Mouse (Mus musculus) kidney, adult 2 months (tissue): ENCODE measurements around the gene Zmynd11. TPM values are rescaled to one million over a fixed set of nuclear protein-coding genes. Genes with fewer than 3 reads are reported as not detected.

ENCODE experiments used
- DNase-seq: peaks from one replicate; pipeline ENCODE4 v3.0.0; 2021
- H3K27ac ChIP-seq: fragments of 200-500 bp; 2 replicates; pipeline ENCODE4 v1.5.1; 2012; ENCODE audit warnings: low read depth, low read length, control low read depth, inconsistent platforms; ENCODE audit not compliant: insufficient read depth
- H3K27me3 ChIP-seq: fragments of 200-500 bp; replicated peaks from 2 replicates; pipeline ENCODE4 v1.6.1; 2012; ENCODE audit warnings: mild to moderate bottlenecking, moderate library complexity, low read length, inconsistent platforms; ENCODE audit not compliant: control insufficient read depth, insufficient read depth
- H3K36me3 ChIP-seq: fragments of 200-500 bp; 2 replicates; pipeline ENCODE4 v1.6.1; 2012; ENCODE audit warnings: mild to moderate bottlenecking, moderate library complexity, low read length, inconsistent platforms; ENCODE audit not compliant: control insufficient read depth, insufficient read depth
- H3K4me1 ChIP-seq: fragments of 200-500 bp; 2 replicates; pipeline ENCODE4 v1.6.1; 2011; ENCODE audit warnings: low read length; ENCODE audit not compliant: control insufficient read depth, insufficient read depth
- H3K4me3 ChIP-seq: fragments of 200-500 bp; 2 replicates; pipeline ENCODE4 v1.5.1; 2011; ENCODE audit warnings: mild to moderate bottlenecking, low read depth, low read length, control low read depth; ENCODE audit not compliant: insufficient read depth
- CTCF ChIP-seq: fragments of 200-500 bp; conservative IDR thresholded peaks from 2 replicates; pipeline ENCODE4 v1.5.1; 2011; ENCODE audit warnings: low read depth, mild to moderate bottlenecking, control low read depth, low read length, moderate library complexity, mixed read lengths; ENCODE audit not compliant: insufficient read depth, insufficient read length
- POLR2A ChIP-seq: fragments of 200-500 bp; IDR thresholded peaks from one replicate; pipeline ENCODE4 v1.6.1; 2011; ENCODE audit warnings: low read depth, low read length, control low read depth
- WGBS: fragments of 180-500 bp; shearing (Covaris S2); methylation state at CpG from one replicate; pipeline ENCODE4 v1.1.7; 2018; 5-methylcytosine and 5-hydroxymethylcytosine counted together
- polyA plus RNA-seq: library from polyadenylated mRNA; depleted of rRNA; stranded (reverse); fragments of >200 nt; gene quantifications from 2 replicates; pipeline ENCODE4 v1.2.3, GENCODE M21; 2012

Zmynd11 gene
- polyA plus RNA-seq, 1 experiment: 47.4 TPM

- WGBS: 97% methylated on average over 2 of the region's 2 CpGs
- no peaks in the 10 kb centered on the region for H3K36me3 ChIP-seq
Observed at GRCm38 (mm10) chr13:9635951-9636350, 129.2 kb downstream of the Zmynd11 start.

More at GRCm38 (mm10) chr13:9635951-9636350, 129.2 kb downstream of the Zmynd11 start:
- Histone ChIP-seq H3K27me3 (no peaks in the 10 kb centered on the region), H3K4me3 (no peak overlapping the region), H3K4me1 (no peaks in the 10 kb centered on the region), H3K27ac (no peak overlapping the region)
- TF ChIP-seq CTCF (no peak), POLR2A (no peak)
- DNase-seq: no peak
